Comparison of ENCODE assay signal across 8 mouse cellular contexts in the genomic region with DNA sequence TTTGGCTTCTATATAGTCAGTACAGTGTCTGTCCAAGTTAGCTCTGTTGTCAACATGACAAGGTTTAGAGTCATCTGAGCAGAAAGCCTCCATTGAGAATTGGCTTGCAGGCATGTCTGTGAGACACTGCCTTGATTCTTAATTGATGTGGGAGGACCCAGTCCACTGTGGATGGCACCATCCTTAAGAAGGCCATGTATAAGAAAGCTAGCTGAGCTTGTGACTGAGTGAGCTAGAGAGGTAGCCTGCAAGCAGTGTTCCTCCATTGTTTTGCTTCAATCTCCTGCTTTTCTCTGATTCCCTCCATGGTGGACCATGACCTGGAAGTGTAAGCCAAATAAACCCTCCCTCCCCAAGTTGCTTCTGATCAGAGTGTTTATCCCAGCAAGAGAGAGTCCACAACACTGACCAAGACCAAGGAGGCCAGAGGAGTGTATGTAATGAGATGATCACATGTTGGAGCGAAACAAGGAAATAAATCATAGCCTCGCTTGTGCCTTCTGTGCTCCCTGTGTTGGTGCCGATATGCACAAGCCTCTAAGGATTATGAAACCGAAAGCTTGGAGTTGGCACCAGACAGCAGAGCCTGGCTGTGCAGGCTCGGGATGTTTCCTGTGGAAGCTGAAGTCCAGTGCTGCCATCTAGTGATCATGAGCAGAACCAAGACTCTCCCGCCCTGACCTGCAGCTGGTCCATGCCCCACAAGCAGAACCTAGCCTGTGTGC. TPM values are rescaled to one million over a fixed set of nuclear protein-coding genes. Genes with fewer than 3 reads are reported as not detected.
DNase-seq lines count a peak whose midpoint lies in the region; ATAC-seq and TF ChIP-seq lines count a peak whose summit lies in the region.

No protein-coding gene starts in this region.

- no peak for TF ChIP-seq POLR2A in limb, embryonic 14.5 days (IDR thresholded peaks at IDR 0.05; ENCODE audit: borderline replicate concordance, extremely low read depth, insufficient read depth, insufficient read length)

- peak overlapping the region; percentile 54 for H3K4me2 ChIP-seq in embryonic facial prominence, embryonic 14.5 days (ENCODE audit: low read depth, low read length)
- H3K4me2 ChIP-seq in limb, embryonic 14.5 days (replicated peaks; ENCODE audit: low read depth, low read length, severe bottlenecking) = peak overlapping the region; percentile 53
- peak overlapping the region; percentile 45 for H3K4me2 ChIP-seq in midbrain, postnatal 0 days (ENCODE audit: low read depth, low read length, poor library complexity, severe bottlenecking)

- no peaks in the 10 kb centered on the region for H3K27me3 ChIP-seq in embryonic facial prominence, embryonic 14.5 days (replicated peaks; ENCODE audit: control insufficient read depth, insufficient read depth, low read length)
- H3K27me3 ChIP-seq in limb, embryonic 14.5 days (ENCODE audit: control insufficient read depth, insufficient read depth, low read length) = no peaks in the 10 kb centered on the region
- no peaks in the 10 kb centered on the region for H3K27me3 ChIP-seq in midbrain, postnatal 0 days (ENCODE audit: insufficient read depth, low read length)

- peak; percentile 94 for TF ChIP-seq CTCF in midbrain, postnatal 0 days (IDR thresholded peaks at IDR 0.05)

- peak; percentile 62 for DNase-seq in 3134 (ENCODE audit: extremely low read depth, insufficient read length, low spot score)
- peak; percentile 78 to 87 for DNase-seq in adrenal gland, postnatal 36 days
- DNase-seq in embryonic facial prominence, embryonic 14.5 days (ENCODE audit: low spot score) = peak; percentile 95
- peak; percentile 87 for DNase-seq in heart, adult 8-10 months (ENCODE audit: low spot score)
- peak; percentile 94 for DNase-seq in kidney, adult 9 months
- peak; percentile 90 for DNase-seq in limb, embryonic 14.5 days (ENCODE audit: low spot score)
- DNase-seq in midbrain, postnatal 0 days (ENCODE audit: low spot score) = peak; percentile 94
- peak; percentile 24 to 50 for DNase-seq in spleen, postnatal 14 days (ENCODE audit: low spot score in 2 of 2)

- ATAC-seq in embryonic facial prominence, embryonic 14.5 days (ENCODE audit: low read depth) = peak; percentile 97
- ATAC-seq in limb, embryonic 14.5 days (ENCODE audit: low FRiP score, low read depth) = peak; percentile 95
- ATAC-seq in midbrain, postnatal 0 days (ENCODE audit: low FRiP score) = peak; percentile 98

- H3K27ac ChIP-seq in embryonic facial prominence, embryonic 14.5 days (replicated peaks; ENCODE audit: low read depth, low read length) = no peak overlapping the region
- H3K27ac ChIP-seq in limb, embryonic 14.5 days (replicated peaks; ENCODE audit: low read depth, low read length) = 0 out of 2 replicates have a peak overlapping the region, but pooled peaks have one; percentile 19
- no peak overlapping the region for H3K27ac ChIP-seq in midbrain, postnatal 0 days (ENCODE audit: low read depth, low read length)

- 12% methylated on average over 6 of the region's 6 CpGs for WGBS in embryonic facial prominence, embryonic 14.5 days
- 11% methylated on average over 6 of the region's 6 CpGs for WGBS in limb, embryonic 14.5 days
- 9% methylated on average over 6 of the region's 6 CpGs for WGBS in midbrain, postnatal 0 days

- peak overlapping the region; percentile 33 for H3K4me3 ChIP-seq in embryonic facial prominence, embryonic 14.5 days (ENCODE audit: low read depth, low read length)
- H3K4me3 ChIP-seq in limb, embryonic 14.5 days (replicated peaks; ENCODE audit: low read length) = peak overlapping the region; percentile 31
- H3K4me3 ChIP-seq in midbrain, postnatal 0 days (ENCODE audit: low read depth, low read length) = peak overlapping the region; percentile 33

- H3K4me1 ChIP-seq in embryonic facial prominence, embryonic 14.5 days (ENCODE audit: control insufficient read depth, insufficient read depth, low read length) = no peaks in the 10 kb centered on the region
- no peaks in the 10 kb centered on the region for H3K4me1 ChIP-seq in limb, embryonic 14.5 days (ENCODE audit: control insufficient read depth, insufficient read depth, low read length)
- H3K4me1 ChIP-seq in midbrain, postnatal 0 days (ENCODE audit: insufficient read depth, low read length) = no peaks in the 10 kb centered on the region

- H3K36me3 ChIP-seq in embryonic facial prominence, embryonic 14.5 days (ENCODE audit: control insufficient read depth, insufficient read depth, low read length) = no peaks in the 10 kb centered on the region
- no peaks in the 10 kb centered on the region for H3K36me3 ChIP-seq in limb, embryonic 14.5 days (ENCODE audit: control insufficient read depth, insufficient read depth, low read length)
- no peaks in the 10 kb centered on the region for H3K36me3 ChIP-seq in midbrain, postnatal 0 days (ENCODE audit: insufficient read depth, low read length)

- no peaks in the 10 kb centered on the region for H3K9me3 ChIP-seq in embryonic facial prominence, embryonic 14.5 days (ENCODE audit: control insufficient read depth, low read length)
- no peaks in the 10 kb centered on the region for H3K9me3 ChIP-seq in limb, embryonic 14.5 days (ENCODE audit: control insufficient read depth, low read length)
- no peaks in the 10 kb centered on the region for H3K9me3 ChIP-seq in midbrain, postnatal 0 days (ENCODE audit: low read length)

- H3K9ac ChIP-seq in embryonic facial prominence, embryonic 14.5 days (ENCODE audit: low read depth, low read length) = peak overlapping the region; percentile 55
- peak overlapping the region; percentile 48; the same call in 1 of the 2 replicates for H3K9ac ChIP-seq in limb, embryonic 14.5 days (ENCODE audit: low read depth, low read length, severe bottlenecking)
- H3K9ac ChIP-seq in midbrain, postnatal 0 days (replicated peaks; ENCODE audit: low read length, poor library complexity, severe bottlenecking) = peak overlapping the region; percentile 29; the same call in 1 of the 2 replicates

RNA-seq across cellular contexts. Expression of a gene that starts 23.8 kb away (rescaled TPM):
- total RNA-seq in adrenal gland, postnatal 36 days (2021) = 1 to 10 TPM in 1 of 2 experiments, under 1 TPM in 1; 0.73 to 7.5 TPM
- 0.17 TPM in 1 of 2 replicates, not detected in the other for polyA plus RNA-seq in embryonic facial prominence, embryonic 14.5 days (2014; fragmentation: Nextera tagmentation; extraction: Ambion mirVana)
- total RNA-seq in heart, adult 8-10 months (2022) = under 1 TPM in 3 of 4 experiments, not detected in 1; 0.17 to 0.31 (median 0.22) TPM
- polyA plus RNA-seq in limb, embryonic 14.5 days (2012; rRNA removed) = 0.05 TPM in 1 of 2 replicates, not detected in the other
- 0.10 and 0.12 TPM in 2 replicates for polyA plus RNA-seq in limb, embryonic 14.5 days (2014; fragmentation: Nextera tagmentation; extraction: Ambion mirVana)
- not detected in 2 replicates for total RNA-seq in midbrain, postnatal 0 days (2014; rRNA removed)
- polyA plus RNA-seq in midbrain, postnatal 0 days (2015; fragmentation: Nextera tagmentation; extraction: Ambion mirVana) = not detected in 2 replicates

RNA-seq across cellular contexts. Expression of a gene that starts 33.1 kb away (rescaled TPM):
- total RNA-seq in adrenal gland, postnatal 36 days (2021) = not detected
- not detected in 2 replicates for polyA plus RNA-seq in embryonic facial prominence, embryonic 14.5 days (2014; fragmentation: Nextera tagmentation; extraction: Ambion mirVana)
- not detected for total RNA-seq in heart, adult 8-10 months (2022)
- not detected in 2 replicates for polyA plus RNA-seq in limb, embryonic 14.5 days (2012; rRNA removed)
- polyA plus RNA-seq in limb, embryonic 14.5 days (2014; fragmentation: Nextera tagmentation; extraction: Ambion mirVana) = 0.08 TPM in 1 of 2 replicates, not detected in the other
- not detected in 2 replicates for total RNA-seq in midbrain, postnatal 0 days (2014; rRNA removed)
- not detected in 2 replicates for polyA plus RNA-seq in midbrain, postnatal 0 days (2015; fragmentation: Nextera tagmentation; extraction: Ambion mirVana)

RNA-seq across cellular contexts. Expression of a gene that starts 36.7 kb away (rescaled TPM):
- total RNA-seq in adrenal gland, postnatal 36 days (2021) = under 1 TPM; 0.17 to 0.20 TPM
- 0.51 and 0.79 TPM in 2 replicates for polyA plus RNA-seq in embryonic facial prominence, embryonic 14.5 days (2014; fragmentation: Nextera tagmentation; extraction: Ambion mirVana)
- total RNA-seq in heart, adult 8-10 months (2022) = under 1 TPM in 1 of 4 experiments, not detected in 3; 0.29 TPM
- polyA plus RNA-seq in limb, embryonic 14.5 days (2012; rRNA removed) = 0.19 and 0.35 TPM in 2 replicates
- polyA plus RNA-seq in limb, embryonic 14.5 days (2014; fragmentation: Nextera tagmentation; extraction: Ambion mirVana) = 0.15 and 0.51 TPM in 2 replicates
- not detected in 2 replicates for total RNA-seq in midbrain, postnatal 0 days (2014; rRNA removed)
- polyA plus RNA-seq in midbrain, postnatal 0 days (2015; fragmentation: Nextera tagmentation; extraction: Ambion mirVana) = 0.13 TPM in 1 of 2 replicates, not detected in the other

Comparison
In these comparisons a context has a peak if more than half of its experiments do, and no peak if none do; other contexts are left out.
1. DNase-seq: peak in every context shown above with its lines; median percentile 95 in embryonic facial prominence, embryonic 14.5 days; 94 in kidney, adult 9 months; 94 in midbrain, postnatal 0 days; 90 in limb, embryonic 14.5 days; 87 in heart, adult 8-10 months; 82 in adrenal gland, postnatal 36 days; 62 in 3134; 37 in spleen, postnatal 14 days.